Mouse (Mus musculus) heart, adult 2 months (tissue): ENCODE measurements around the gene Prkch.

Experiments
- CTCF ChIP-seq: fragments of 200-600 bp; IDR thresholded peaks from 2 replicates; pipeline ENCODE4 v1.8.1; 2022; ENCODE audit warnings: antibody characterized with exemption, mild to moderate bottlenecking, moderate library complexity
- EP300 ChIP-seq: fragments of 200-500 bp; IDR thresholded peaks from 2 replicates; pipeline ENCODE4 v1.6.1; 2011; ENCODE audit warnings: low read depth, low read length, control low read depth; ENCODE audit not compliant: insufficient read depth
- POLR2A ChIP-seq: fragments of 200-500 bp; IDR thresholded peaks from 2 replicates; pipeline ENCODE4 v1.6.1; 2011; ENCODE audit warnings: mild to moderate bottlenecking, low read depth, low read length, control low read depth; ENCODE audit not compliant: insufficient read depth

- no peak for TF ChIP-seq EP300
- peak; percentile 46 for TF ChIP-seq CTCF
- no peak for TF ChIP-seq POLR2A
Observed at GRCm38 (mm10) chr12:73537499-73538138, 47.0 kb upstream of the Prkch start.
